Mouse (Mus musculus): ENCODE measurements at regions not wholly inside any gene's neighbourhood (a gene's known extent, or its start where the extent isn't known, plus 50 kb on each side); places are given as distances from the start of the nearest gene placed in this dataset.

- TF ChIP-seq CTCF (IDR thresholded peaks at IDR 0.05; ENCODE audit: borderline replicate concordance, control insufficient read depth, extremely low read depth, insufficient read depth, low read length, poor library complexity) (no peak), POLR2A (IDR thresholded peaks at IDR 0.05; ENCODE audit: control insufficient read depth, extremely low read depth, insufficient read depth, low read length, poor library complexity) (no peak)
Measured at GRCm38 (mm10) chr2:103902777-103903176, 55.0 kb upstream of the Lmo2 start.
